Mouse (Mus musculus) lung, postnatal 0 days (tissue): ENCODE results near the gene Egln2. TPM values are rescaled to one million over a fixed set of nuclear protein-coding genes. Genes with fewer than 3 reads are reported as not detected.

Source experiments
- ATAC-seq: fragments of 200-750 bp; cut with Nextera tagmentation; 2 replicates; pipeline ENCODE4 v1.8.0; 2017; ENCODE audit warnings: moderate library complexity
- DNase-seq: peaks from one replicate; pipeline ENCODE4 v3.0.0-alpha.2; 2016; ENCODE audit warnings: low spot score
- H3K27ac ChIP-seq: fragments of 300-500 bp; sonication (generic); 2 replicates; pipeline ENCODE4 v1.5.1; 2014; ENCODE audit warnings: antibody characterized with exemption, mild to moderate bottlenecking, low read length, mixed read lengths
- H3K27me3 ChIP-seq: fragments of 300-500 bp; sonication (generic); replicated peaks from 2 replicates; pipeline ENCODE4 v1.6.1; 2014; ENCODE audit warnings: low read length, mixed read lengths; ENCODE audit not compliant: insufficient read depth
- H3K36me3 ChIP-seq: fragments of 300-500 bp; sonication (generic); 2 replicates; pipeline ENCODE4 v1.6.1; 2014; ENCODE audit warnings: low read length, mixed read lengths; ENCODE audit not compliant: insufficient read depth
- H3K4me1 ChIP-seq: fragments of 300-500 bp; sonication (generic); 2 replicates; pipeline ENCODE4 v1.6.1; 2014; ENCODE audit warnings: antibody characterized with exemption, low read depth, low read length, mixed read lengths; ENCODE audit not compliant: insufficient read depth
- H3K4me2 ChIP-seq: fragments of 300-500 bp; sonication (generic); replicated peaks from 2 replicates; pipeline ENCODE4 v1.6.1; 2014; ENCODE audit warnings: low read depth, mild to moderate bottlenecking, low read length, moderate library complexity, mixed read lengths
- H3K4me3 ChIP-seq: fragments of 300-500 bp; sonication (generic); 2 replicates; pipeline ENCODE4 v1.5.1; 2014; ENCODE audit warnings: low read depth, low read length
- H3K9ac ChIP-seq: fragments of 300-500 bp; sonication (generic); replicated peaks from 2 replicates; pipeline ENCODE4 v1.6.1; 2014; ENCODE audit warnings: low read depth, mild to moderate bottlenecking
- H3K9me3 ChIP-seq: fragments of 300-500 bp; sonication (generic); 2 replicates; pipeline ENCODE4 v1.6.1; 2016; ENCODE audit warnings: low read length, mixed read lengths
- CTCF ChIP-seq: IDR thresholded peaks from 2 replicates; pipeline ENCODE4 v1.5.1; 2016; ENCODE audit warnings: antibody characterized with exemption, mild to moderate bottlenecking
- EP300 ChIP-seq: IDR thresholded peaks from 2 replicates; pipeline ENCODE4 v1.6.1; 2016; ENCODE audit warnings: antibody characterized with exemption, mild to moderate bottlenecking, control low read depth
- WGBS: fragments of 180-500 bp; shearing (Covaris S2); extraction: QIAGEN DNeasy Blood & Tissue Kit; methylation state at CpG from one replicate; pipeline ENCODE4 v1.1.7; 2014; 5-methylcytosine and 5-hydroxymethylcytosine counted together
- microRNA counts: library from miRNA; unstranded; fragments of <30 nt; microRNA quantifications from one replicate; lab custom pipeline; 2015
- microRNA-seq: library from miRNA; unstranded; fragments of <30 nt; microRNA quantifications from one replicate; pipeline ENCODE4, GENCODE M21; 2016
- polyA plus RNA-seq: library from polyadenylated mRNA; unstranded; fragments of >200 nt; fragmentation: Nextera tagmentation; extraction: Ambion mirVana; gene quantifications from 2 replicates; pipeline ENCODE4 v1.2.1, GENCODE M21; 2015

Gene Egln2
- polyA plus RNA-seq, 1 experiment from 2014 or later, result 75.1 TPM

DNA sequence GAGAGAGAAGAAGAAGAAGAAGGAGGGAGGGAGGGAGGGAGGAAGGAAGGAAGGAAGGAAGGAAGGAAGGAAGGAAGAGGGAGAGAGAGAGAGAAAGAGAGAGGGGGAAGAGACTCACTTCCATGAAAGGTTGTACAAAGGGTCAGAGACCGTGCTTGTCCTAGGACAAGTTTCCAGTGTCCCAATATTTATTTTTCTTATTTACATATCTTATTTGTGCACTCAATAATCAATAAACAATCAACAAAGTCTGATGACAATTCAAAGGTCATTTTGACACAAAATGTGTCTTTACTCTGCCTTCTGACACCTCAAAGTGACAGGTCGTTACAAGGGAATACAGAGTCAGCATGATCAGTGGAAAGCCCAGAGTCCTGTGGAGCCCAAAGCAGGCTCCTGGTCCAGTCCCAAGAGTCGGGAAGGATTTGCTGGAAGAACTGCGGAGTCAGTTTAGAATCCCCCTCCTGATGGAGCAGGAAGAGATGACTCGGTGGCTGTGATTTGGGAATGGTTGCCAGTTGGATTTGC lies 42.2 kb downstream of the Egln2 start:
- 60% methylated on average over 5 of the region's 5 CpGs for WGBS
- Histone ChIP-seq H3K4me2 (no peak overlapping the region), H3K4me3 (no peak overlapping the region), H3K9me3 (no peaks in the 10 kb centered on the region), H3K27ac (no peak overlapping the region), H3K27me3 (no peaks in the 10 kb centered on the region), H3K36me3 (no peaks in the 10 kb centered on the region), H3K9ac (no peak overlapping the region), H3K4me1 (no peaks in the 10 kb centered on the region)
- DNase-seq, result no peak
- ATAC-seq, result no peak
- no peak for TF ChIP-seq CTCF
- TF ChIP-seq EP300, result no peak

DNA sequence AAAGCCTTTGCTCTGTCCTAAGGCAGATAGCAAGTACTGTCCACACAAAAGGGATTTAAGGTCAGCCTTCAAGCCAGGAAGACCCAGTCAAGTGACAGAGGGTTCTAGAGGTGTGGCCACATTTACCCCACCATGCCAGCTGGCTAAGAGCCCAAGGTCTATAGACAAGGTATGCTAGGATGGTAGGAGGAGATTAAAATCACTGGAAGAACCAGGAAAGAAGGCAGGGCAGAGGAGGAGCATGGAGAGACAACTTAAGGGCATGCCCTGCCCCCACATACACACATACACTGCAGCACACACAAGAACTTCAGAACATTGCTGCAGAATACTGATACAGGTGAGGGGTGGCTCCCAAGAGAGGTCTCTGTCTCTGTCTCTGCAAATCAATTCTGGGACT lies 46.9 kb downstream of the Egln2 start, which contains the start of gene Cyp2f2:
TSS of gene Cyp2f2 (plus strand) at position 234 of the 400 bp plus-strand sequence.
- Histone ChIP-seq H3K9ac (no peak within 1 kb of the TSS), H3K27ac (peak within 1 kb of the TSS; percentile 72), H3K27me3 (no peaks in the 10 kb centered on the region), H3K4me1 (no peaks in the 10 kb centered on the region), H3K4me2 (no peak within 1 kb of the TSS), H3K36me3 (no peaks in the 10 kb centered on the region), H3K4me3 (peak within 1 kb of the TSS; percentile 8; the same call in 1 of the 2 replicates), H3K9me3 (no peaks in the 10 kb centered on the region)
- no peak for TF ChIP-seq CTCF
- TF ChIP-seq EP300, result no peak
- ATAC-seq (no peak; the same call in 1 of the 2 replicates), DNase-seq (no peak)

DNA sequence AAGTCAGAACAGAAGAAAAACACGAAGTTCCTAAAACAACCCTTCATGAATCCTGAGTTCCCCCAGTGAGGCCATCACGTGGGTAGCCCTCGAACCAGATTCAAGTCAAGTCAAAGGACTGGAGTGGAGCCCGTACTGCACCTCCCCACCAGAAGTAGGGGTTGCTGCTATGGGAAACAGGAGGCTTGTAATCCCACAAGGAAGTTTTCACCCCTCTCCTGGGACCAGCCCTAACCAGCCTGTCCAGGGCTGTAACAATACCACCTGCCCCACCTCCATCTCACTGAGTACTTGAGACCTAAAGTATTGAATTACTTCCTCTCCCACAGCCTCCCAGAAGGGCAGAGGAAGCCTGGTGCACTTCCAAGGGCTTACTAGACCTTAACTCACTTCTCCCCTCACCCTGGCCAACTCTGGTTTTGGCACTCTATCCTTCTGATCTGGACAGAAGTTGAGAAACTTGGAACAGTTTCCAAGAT lies 48.5 kb downstream of the Egln2 start:
- H3K36me3 ChIP-seq, result no peaks in the 10 kb centered on the region
- no peak overlapping the region for H3K4me3 ChIP-seq
- H3K9me3 ChIP-seq, result no peaks in the 10 kb centered on the region
- peak; percentile 90 for DNase-seq
- H3K27ac ChIP-seq, result peak overlapping the region; percentile 72
- TF ChIP-seq CTCF (no peak), EP300 (peak; percentile 75)
- no peak overlapping the region for H3K9ac ChIP-seq
- no peaks in the 10 kb centered on the region for H3K4me1 ChIP-seq
- no peak overlapping the region for H3K4me2 ChIP-seq
- no peaks in the 10 kb centered on the region for H3K27me3 ChIP-seq
- 33% methylated on average over 4 of the region's 4 CpGs for WGBS
- ATAC-seq, result peak; percentile 96

DNA sequence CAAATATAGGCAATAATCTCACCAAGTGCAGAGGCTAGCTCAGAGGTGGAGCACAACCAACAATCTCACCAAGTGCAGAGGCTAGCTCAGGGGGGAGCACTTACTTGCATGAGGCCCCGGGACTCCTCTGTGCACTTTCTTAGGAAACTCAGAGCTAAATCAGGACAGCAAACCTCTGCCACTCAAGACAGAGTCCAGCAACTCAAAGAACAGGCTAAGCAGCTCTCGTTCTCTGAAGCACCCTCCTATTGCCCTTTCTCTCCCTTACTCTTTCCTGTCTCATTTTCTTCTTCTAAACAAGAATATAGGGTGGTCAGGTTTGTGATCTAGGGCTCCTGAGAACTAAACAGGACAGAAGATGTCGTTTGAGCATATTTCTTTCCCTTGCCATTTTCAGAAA lies 54.6 kb downstream of the Egln2 start:
- H3K27ac ChIP-seq, result peak overlapping the region; percentile 57; the same call in 1 of the 2 replicates
- no peak overlapping the region for H3K4me2 ChIP-seq
- H3K36me3 ChIP-seq, result no peaks in the 10 kb centered on the region
- no peaks in the 10 kb centered on the region for H3K4me1 ChIP-seq
- DNase-seq (peak; percentile 60), ATAC-seq (peak; percentile 63)
- TF ChIP-seq EP300, result no peak
- TF ChIP-seq CTCF, result no peak
- H3K27me3 ChIP-seq, result no peaks in the 10 kb centered on the region
- no peak overlapping the region for H3K9ac ChIP-seq
- WGBS, result 36% methylated on average over 3 of the region's 3 CpGs
- H3K9me3 ChIP-seq, result no peaks in the 10 kb centered on the region
- H3K4me3 ChIP-seq, result no peak overlapping the region

DNA sequence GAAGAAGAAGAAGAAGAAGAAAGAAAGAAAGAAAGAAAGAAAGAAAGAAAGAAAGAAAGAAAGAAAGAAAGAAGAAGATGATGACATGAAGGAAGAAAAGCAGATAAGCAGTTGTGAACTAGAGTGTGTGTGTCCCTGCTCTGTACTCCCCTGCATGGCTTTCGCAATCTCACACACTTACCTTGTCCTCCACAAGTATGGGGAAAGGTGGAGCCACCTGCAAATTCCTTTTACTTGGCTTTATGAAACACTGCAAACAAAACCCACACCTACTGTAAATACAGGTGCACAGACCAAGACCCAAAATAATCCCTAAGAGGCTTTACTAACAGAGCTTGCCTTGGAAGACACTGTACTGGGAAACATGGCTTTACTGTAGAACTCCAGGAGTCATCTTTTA lies 55.6 kb downstream of the Egln2 start:
- Histone ChIP-seq H3K9me3 (no peaks in the 10 kb centered on the region), H3K9ac (no peak overlapping the region), H3K4me1 (no peaks in the 10 kb centered on the region), H3K4me3 (no peak overlapping the region), H3K27me3 (no peaks in the 10 kb centered on the region), H3K27ac (no peak overlapping the region), H3K36me3 (no peaks in the 10 kb centered on the region), H3K4me2 (no peak overlapping the region)
- ATAC-seq, result peak; percentile 93
- 60% methylated on average over 1 of the region's 1 CpGs for WGBS
- TF ChIP-seq CTCF (no peak), EP300 (peak; percentile 72)
- DNase-seq, result peak; percentile 83

DNA sequence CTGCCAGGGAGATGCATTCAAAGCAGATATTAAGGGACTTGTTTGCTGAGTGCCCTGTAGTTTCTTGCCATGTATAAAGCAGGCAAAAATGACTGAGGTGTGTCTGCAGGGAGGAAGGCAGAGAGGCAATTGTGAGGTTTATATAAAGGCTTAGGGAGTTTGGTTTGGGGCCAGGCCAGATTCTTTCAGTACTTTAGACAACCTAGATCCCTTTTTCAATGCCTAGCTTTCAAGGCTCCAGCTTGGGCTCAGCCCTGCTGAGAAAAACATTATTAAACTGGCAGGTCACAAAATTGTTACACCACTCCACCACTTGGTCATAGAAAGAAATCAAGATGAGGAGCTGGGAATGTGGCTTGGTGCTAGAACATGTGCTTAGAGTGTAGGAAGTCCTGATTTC lies 56.3 kb downstream of the Egln2 start:
- no peak overlapping the region for H3K4me2 ChIP-seq
- H3K9ac ChIP-seq, result no peak overlapping the region
- DNase-seq (peak; percentile 65), ATAC-seq (peak; percentile 59)
- no peak overlapping the region for H3K4me3 ChIP-seq
- H3K4me1 ChIP-seq, result no peaks in the 10 kb centered on the region
- H3K27me3 ChIP-seq, result no peaks in the 10 kb centered on the region
- 0 out of 2 replicates have a peak overlapping the region, but pooled peaks have one; percentile 11 for H3K27ac ChIP-seq
- H3K36me3 ChIP-seq, result no peaks in the 10 kb centered on the region
- TF ChIP-seq EP300, result no peak
- TF ChIP-seq CTCF, result no peak
- no peaks in the 10 kb centered on the region for H3K9me3 ChIP-seq

MicroRNAs encoded within 50 kb of the gene (microRNA counts, 519-probe panel; counts per million panel counts)
- not detected for microRNA mmu-miR-1191 (lab: Ali Mortazavi, UCI)

Small RNA genes within 50 kb of the gene (microRNA-seq; reads per million reads assigned to microRNA genes)
- gene Mir1191 (1.2 reads per million), gene Mir3101 (not detected)

Other genes starting within 250 kb of the Egln2 start
- not detected in 2 replicates for gene Cyp2a22, start 227.4 kb downstream of the Egln2 start, polyA plus RNA-seq
- not detected in 2 replicates for gene Cyp2a12, start 137.7 kb downstream of the Egln2 start, polyA plus RNA-seq
- 585 and 665 TPM in 2 replicates for gene Cyp2f2, start 46.9 kb downstream of the Egln2 start, polyA plus RNA-seq
- gene Cyp2t4, start 13.1 kb downstream of the Egln2 start, polyA plus RNA-seq, result 0.14 TPM in 1 of 2 replicates, not detected in the other
- gene Rab4b, start 12.1 kb upstream of the Egln2 start, polyA plus RNA-seq, result 79.6 and 82.3 TPM in 2 replicates
- gene Gm21983, start 14.3 kb upstream of the Egln2 start, polyA plus RNA-seq, result 0.35 TPM in 1 of 2 replicates, not detected in the other
- gene Mia, start 14.4 kb upstream of the Egln2 start, polyA plus RNA-seq, result 24.9 and 31.5 TPM in 2 replicates
- gene BC024978, start 29.0 kb upstream of the Egln2 start, polyA plus RNA-seq, result 2.5 TPM in 2 replicates
- gene Snrpa, start 29.5 kb upstream of the Egln2 start, polyA plus RNA-seq, result 69.7 and 75.8 TPM in 2 replicates
- gene Itpkc, start 61.9 kb upstream of the Egln2 start, polyA plus RNA-seq, result 2.9 and 4.1 TPM in 2 replicates
- 21.3 and 23.6 TPM in 2 replicates for gene Coq8b, start 66.2 kb upstream of the Egln2 start, polyA plus RNA-seq
- 11.6 and 11.7 TPM in 2 replicates for gene Numbl, start 91.6 kb upstream of the Egln2 start, polyA plus RNA-seq
- 99.9 and 103 TPM in 2 replicates for gene Ltbp4, start 170.9 kb upstream of the Egln2 start, polyA plus RNA-seq
- gene Shkbp1, start 189.2 kb upstream of the Egln2 start, polyA plus RNA-seq, result 31.1 and 31.2 TPM in 2 replicates
- gene Gm20479, start 190.6 kb upstream of the Egln2 start, polyA plus RNA-seq, result not detected in 2 replicates